Mouse (Mus musculus): ENCODE results near the gene Slc51a.

DNA sequence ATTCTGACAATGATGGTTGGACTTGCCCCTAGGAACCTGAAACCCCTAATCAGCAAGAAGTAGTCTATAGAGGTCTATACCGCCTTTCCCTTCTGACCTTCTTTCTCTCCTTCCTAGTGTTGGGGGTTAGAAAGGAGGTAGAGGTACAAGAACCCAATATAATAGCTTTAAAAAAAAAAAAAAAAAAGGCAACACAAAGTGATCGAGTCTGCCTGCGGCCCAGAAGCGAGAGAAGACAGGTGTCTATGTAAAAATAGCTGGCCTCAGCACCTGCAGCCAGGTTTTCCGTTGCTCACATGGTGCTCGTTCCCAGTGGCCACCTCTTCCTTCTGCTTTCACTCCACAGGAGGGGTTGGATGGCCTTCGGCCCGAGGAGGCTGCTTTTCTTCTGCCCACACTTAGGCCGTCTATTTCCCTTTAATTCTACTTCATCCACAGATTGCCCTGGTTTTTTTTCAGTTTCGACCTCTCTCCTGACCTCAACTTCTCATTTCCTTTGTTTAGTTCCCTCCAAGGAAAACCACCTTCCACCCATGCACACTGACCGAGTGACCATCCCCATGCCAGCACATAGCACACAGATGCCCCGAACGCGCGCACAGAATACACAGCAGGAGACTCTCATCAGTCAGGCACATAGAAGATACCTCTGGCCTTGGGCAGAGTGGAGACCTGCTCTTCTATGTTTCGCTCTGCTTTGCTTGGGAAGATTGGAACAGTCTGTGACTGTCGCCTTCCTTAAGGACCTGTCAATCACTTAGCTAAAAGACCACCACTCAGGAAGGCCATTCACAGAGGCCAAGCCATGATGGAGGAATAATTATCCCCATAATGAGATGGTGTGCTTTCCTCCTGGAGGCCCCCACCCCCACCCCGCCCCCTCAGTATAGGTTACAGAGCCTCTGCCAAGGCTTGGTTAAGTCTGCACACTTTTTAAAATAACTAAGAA is 45.5 kb upstream of the Slc51a start:
- TF ChIP-seq POLR2AphosphoS2 (IDR thresholded peaks at IDR 0.05; ENCODE audit: low read depth, low read length) (no peak), ZNF384 (IDR thresholded peaks at IDR 0.05; ENCODE audit: low read depth, low read length) (peak; percentile 67), CTCF (conservative IDR thresholded peaks at IDR 0.05 in 1 of 2, IDR thresholded peaks at IDR 0.05 in 1 of 2; ENCODE audit: low read depth in 2 of 2, low read length in 2 of 2) (no peak), TCF12 (IDR thresholded peaks at IDR 0.05; ENCODE audit: low read depth, low read length) (no peak), MYC (IDR thresholded peaks at IDR 0.05; ENCODE audit: low read depth, low read length) (no peak), HCFC1 (IDR thresholded peaks at IDR 0.05; ENCODE audit: low read depth, low read length) (no peak), POLR2A (IDR thresholded peaks at IDR 0.05; ENCODE audit: low read depth, low read length) (no peak), NRF1 (IDR thresholded peaks at IDR 0.05; ENCODE audit: low read depth, low read length) (no peak), MXI1 (IDR thresholded peaks at IDR 0.05; ENCODE audit: low read depth, low read length) (no peak), IRF4 (IDR thresholded peaks at IDR 0.05; ENCODE audit: low read depth, low read length) (0 out of 2 replicates have a peak, but pooled peaks have one; percentile 8), RCOR1 (conservative IDR thresholded peaks at IDR 0.05; ENCODE audit: low read depth, low read length) (no peak)
